ENCODE assay signal across 8 mouse cellular contexts in the genomic region with DNA sequence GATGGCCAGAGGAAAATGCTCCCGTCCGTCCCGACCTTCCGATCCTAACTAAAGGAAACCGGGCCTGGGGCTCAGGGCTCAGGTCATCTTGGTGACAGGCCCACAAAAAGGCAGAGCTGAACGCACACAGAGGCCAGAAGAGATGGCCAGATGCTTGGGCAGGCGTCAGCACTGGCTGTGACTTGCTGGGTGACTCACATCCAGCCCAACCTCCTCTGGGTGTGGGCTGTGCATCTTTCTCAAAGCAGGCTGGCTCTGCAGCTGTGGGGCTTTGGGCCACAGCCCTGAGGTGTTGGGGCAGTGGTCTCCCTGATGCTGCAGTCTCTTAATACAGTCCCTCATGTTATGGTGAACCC. TPM values are rescaled to one million over a fixed set of nuclear protein-coding genes. Genes with fewer than 3 reads are reported as not detected.
DNase-seq lines count a peak whose midpoint lies in the region; ATAC-seq and TF ChIP-seq lines count a peak whose summit lies in the region.

No protein-coding gene starts in this region.

- no peak for TF ChIP-seq POLR2A in liver, adult 2 months (IDR thresholded peaks at IDR 0.05; ENCODE audit: extremely low read depth, insufficient read depth, low read length)
- no peak for TF ChIP-seq POLR2A in small intestine, adult 2 months (IDR thresholded peaks at IDR 0.05; ENCODE audit: low read depth, low read length)

- DNase-seq in adrenal gland, adult 8-10 months = peak; percentile 77
- no peak for DNase-seq in adrenal gland, adult 2 months
- DNase-seq in liver, adult 2 months (ENCODE audit: extremely low read depth, low read depth, low spot score) = no peak
- DNase-seq in liver = no peak
- peak; percentile 85 for DNase-seq in gastrocnemius, postnatal 14 days
- DNase-seq in liver, embryonic 14.5 days (ENCODE audit: low read depth in 3 of 3, low spot score in 3 of 3) = no peak

- TF ChIP-seq CTCF in liver, adult 2 months (IDR thresholded peaks at IDR 0.05; ENCODE audit: low read depth, low read length) = no peak
- TF ChIP-seq CTCF in liver, embryonic 14.5 days (IDR thresholded peaks at IDR 0.05; ENCODE audit: low read depth) = no peak
- no peak for TF ChIP-seq CTCF in small intestine, adult 2 months (IDR thresholded peaks at IDR 0.05; ENCODE audit: extremely low read depth, insufficient read length, insufficient replicate concordance, low read depth, low read length)

- 0 out of 2 replicates have a peak, but pooled peaks have one; percentile 31 for ATAC-seq in liver, embryonic 14.5 days (ENCODE audit: insufficient read depth)
- no peak for ATAC-seq in inflammation-experienced regulatory T-cells, adult 6 months

- intact Hi-C loops in gastrocnemius, postnatal 14 days (cut with DNase I; ENCODE audit: low total_unique reads) = no loop called here

- no peaks in the 10 kb centered on the region for H3K9me3 ChIP-seq in liver, embryonic 14.5 days (ENCODE audit: control insufficient read depth, low read length)

- H3K27ac ChIP-seq in liver, adult 2 months (replicated peaks; ENCODE audit: insufficient read depth, low read depth, low read length) = peak overlapping the region; percentile 45
- H3K27ac ChIP-seq in liver, embryonic 14.5 days = no peak overlapping the region
- peak overlapping the region; percentile 90 for H3K27ac ChIP-seq in small intestine, adult 2 months (ENCODE audit: insufficient read depth, low read depth, low read length)

- peaks cover 61% of the 10 kb centered on the region for H3K79me2 ChIP-seq in liver, adult 2 months (ENCODE audit: control insufficient read depth, insufficient read depth, low read length)

- no peaks in the 10 kb centered on the region for H3K36me3 ChIP-seq in liver, adult 2 months (ENCODE audit: control insufficient read depth, insufficient read depth, low read length)
- H3K36me3 ChIP-seq in liver, embryonic 14.5 days (replicated peaks; ENCODE audit: control insufficient read depth, insufficient read depth, low read depth) = no peaks in the 10 kb centered on the region
- H3K36me3 ChIP-seq in small intestine, adult 2 months (ENCODE audit: control insufficient read depth, insufficient read depth, low read length) = no peaks in the 10 kb centered on the region

- TF ChIP-seq EP300 in liver, embryonic 14.5 days (IDR thresholded peaks at IDR 0.05; ENCODE audit: low read depth) = no peak

- peaks cover 35% of the 10 kb centered on the region for H3K4me1 ChIP-seq in liver, adult 2 months (ENCODE audit: control insufficient read depth, insufficient read depth, low read length)
- peaks cover 0 to 17% of the 10 kb centered on the region in 2 experiments; a peak in 2 of 4 replicates for H3K4me1 ChIP-seq in liver, embryonic 14.5 days (replicated peaks; ENCODE audit: control insufficient read depth in 2 of 2, insufficient read depth in 2 of 2, low read length in 1 of 2)
- peaks cover 39% of the 10 kb centered on the region for H3K4me1 ChIP-seq in small intestine, adult 2 months (ENCODE audit: control insufficient read depth, insufficient read depth, insufficient read length, low read length)

- H3K4me3 ChIP-seq in liver, adult 2 months (ENCODE audit: insufficient read depth, low read depth, low read length) = no peak overlapping the region
- H3K4me3 ChIP-seq in liver, embryonic 14.5 days (ENCODE audit: insufficient read depth in 1 of 2, low read depth in 2 of 2, low read length in 2 of 2) = no peak overlapping the region
- H3K4me3 ChIP-seq in small intestine, adult 2 months (ENCODE audit: low read depth, low read length) = peak overlapping the region; percentile 33

- no peak overlapping the region for H3K4me2 ChIP-seq in liver, embryonic 14.5 days (ENCODE audit: low read depth)

- no peak overlapping the region for H3K9ac ChIP-seq in liver, adult 2 months (ENCODE audit: low read depth, low read length)
- H3K9ac ChIP-seq in liver, embryonic 14.5 days (replicated peaks) = no peak overlapping the region

- WGBS in liver, adult 2 months = 22% methylated on average over 7 of the region's 7 CpGs
- WGBS in liver, embryonic 14.5 days (ENCODE audit: insufficient replicate concordance) = 33% methylated on average over 7 of the region's 7 CpGs
- WGBS in small intestine, adult 2 months = 5% methylated on average over 7 of the region's 7 CpGs

- no peaks in the 10 kb centered on the region for H3K27me3 ChIP-seq in liver, adult 2 months (ENCODE audit: control insufficient read depth, insufficient read depth, low read length)
- H3K27me3 ChIP-seq in liver, embryonic 14.5 days (ENCODE audit: control insufficient read depth, insufficient read depth, low read length) = no peaks in the 10 kb centered on the region
- no peaks in the 10 kb centered on the region for H3K27me3 ChIP-seq in small intestine, adult 2 months (ENCODE audit: control insufficient read depth, insufficient read depth, low read length)

RNA-seq across cellular contexts. Expression of a gene that starts 37.5 kb away (rescaled TPM):
- total RNA-seq in adrenal gland, adult 8-10 months (2022) = 100 to 1,000 TPM; 188 to 380 (median 257) TPM
- 100 to 1,000 TPM; 149 to 340 TPM for total RNA-seq in adrenal gland, adult 2 months (2021)
- polyA plus RNA-seq in adrenal gland, adult 2 months (2012; rRNA removed) = 183 and 229 TPM in 2 replicates
- total RNA-seq in liver, adult 2 months (2014; rRNA removed) = 7.1 and 9.4 TPM in 2 replicates
- 15.0 and 17.0 TPM in 2 replicates for polyA plus RNA-seq in liver, adult 2 months (2012; rRNA removed)
- total RNA-seq in gastrocnemius, postnatal 14 days (2021) = 10 to 100 TPM; 85.9 to 97.7 TPM
- 4.1 and 4.4 TPM in 2 replicates for polyA plus RNA-seq in liver, embryonic 14.5 days (2012; rRNA removed)
- polyA plus RNA-seq in liver, embryonic 14.5 days (2014; fragmentation: Nextera tagmentation; extraction: Ambion mirVana) = 3.2 and 3.5 TPM in 2 replicates
- 43.2 and 49.9 TPM in 2 replicates for polyA plus RNA-seq in small intestine, adult 2 months (2012; rRNA removed)
- 1 to 10 TPM; 3.9 to 6.7 (median 4.7) TPM for polyA plus RNA-seq in inflammation-experienced regulatory T-cells, adult 6 months (2017; shearing (Covaris generic))

Comparison
In these comparisons a context has a peak if more than half of its experiments do, and no peak if none do; other contexts are left out.
1. DNase-seq: peak in adrenal gland, adult 8-10 months (single experiment) and gastrocnemius, postnatal 14 days (single experiment); none in adrenal gland, adult 2 months (single experiment), liver, adult 2 months (single experiment), liver (single experiment) and liver, embryonic 14.5 days (0 of 3).